Mouse (Mus musculus): ENCODE results near the gene Vamp1. TPM values are rescaled to one million over a fixed set of nuclear protein-coding genes. Genes with fewer than 3 reads are reported as not detected.

Gene Vamp1
- polyA plus RNA-seq, 1 experiment, result 6.5 TPM

- Histone ChIP-seq H3K79me2 (ENCODE audit: control insufficient read depth, insufficient read depth) (peaks cover 57% of the 10 kb centered on the region), H3K4me2 (ENCODE audit: low read depth) (peak overlapping the region; percentile 86), H3K27me3 (ENCODE audit: control insufficient read depth, insufficient read depth, insufficient read length) (no peaks in the 10 kb centered on the region), H3K36me3 (ENCODE audit: control insufficient read depth, insufficient read depth) (peaks cover 15% of the 10 kb centered on the region), H3K4me3 (peak overlapping the region; percentile 92), H3ac (ENCODE audit: control insufficient read depth, insufficient read length) (peak overlapping the region; percentile 71)
- TF ChIP-seq MYOG (IDR thresholded peaks at IDR 0.05; ENCODE audit: control insufficient read depth in 1 of 3, insufficient read depth in 1 of 3, insufficient read length in 2 of 3, low read depth in 2 of 3), result no peak
- peak; percentile 12 for TF ChIP-seq E2F4 (IDR thresholded peaks at IDR 0.05; ENCODE audit: insufficient read depth)
Observed at GRCm38 (mm10) chr6:125192016-125192714, 23.2 kb upstream of the Vamp1 start.

- Histone ChIP-seq H3K36me3 (ENCODE audit: control insufficient read depth, insufficient read depth) (peaks cover 14% of the 10 kb centered on the region), H3ac (ENCODE audit: control insufficient read depth, insufficient read length) (peak overlapping the region; percentile 71), H3K4me3 (peak overlapping the region; percentile 92), H3K4me2 (ENCODE audit: low read depth) (peak overlapping the region; percentile 86), H3K27me3 (ENCODE audit: control insufficient read depth, insufficient read depth, insufficient read length) (no peaks in the 10 kb centered on the region), H3K79me2 (ENCODE audit: control insufficient read depth, insufficient read depth) (peaks cover 57% of the 10 kb centered on the region)
- no peak for TF ChIP-seq MYOG (IDR thresholded peaks at IDR 0.05; ENCODE audit: control insufficient read depth in 1 of 3, insufficient read depth in 1 of 3, insufficient read length in 2 of 3, low read depth in 2 of 3)
- TF ChIP-seq SRF (IDR thresholded peaks at IDR 0.05; ENCODE audit: control insufficient read depth, insufficient read length, low read depth), result no peak
- TF ChIP-seq POLR2AphosphoS2 (IDR thresholded peaks at IDR 0.05; ENCODE audit: insufficient read length, low read depth), result no peak
- TF ChIP-seq REST (IDR thresholded peaks at IDR 0.05; ENCODE audit: insufficient read depth, insufficient read length), result no peak
- no peak for TF ChIP-seq CEBPB (IDR thresholded peaks at IDR 0.05; ENCODE audit: insufficient read depth, poor library complexity, severe bottlenecking)
- no peak for TF ChIP-seq USF1 (IDR thresholded peaks at IDR 0.05; ENCODE audit: low read depth)
- TF ChIP-seq POLR2A (IDR thresholded peaks at IDR 0.05; ENCODE audit: insufficient read length, low read depth), result no peak
- no peak for TF ChIP-seq MAX (IDR thresholded peaks at IDR 0.05; ENCODE audit: low read depth)
- no peak for TF ChIP-seq TCF12 (IDR thresholded peaks at IDR 0.05; ENCODE audit: insufficient read depth, poor library complexity, severe bottlenecking)
- no peak for TF ChIP-seq MYOD1 (IDR thresholded peaks at IDR 0.05; ENCODE audit: control insufficient read depth in 1 of 3, insufficient read length in 2 of 3, low read depth in 2 of 3)
- TF ChIP-seq E2F4 (IDR thresholded peaks at IDR 0.05; ENCODE audit: insufficient read depth), result no peak
- no peak for TF ChIP-seq TCF3 (IDR thresholded peaks at IDR 0.05; ENCODE audit: insufficient read length, low read depth)
Observed at GRCm38 (mm10) chr6:125192841-125193240, 22.5 kb upstream of the Vamp1 start.

GRCm38 (mm10) chr6:125193390-125193789 lies 22.0 kb upstream of the Vamp1 start:
- Histone ChIP-seq H3ac (ENCODE audit: control insufficient read depth, insufficient read length) (no peak overlapping the region), H3K36me3 (ENCODE audit: control insufficient read depth, insufficient read depth) (peaks cover 14% of the 10 kb centered on the region), H3K4me3 (peak overlapping the region; percentile 92), H3K79me2 (ENCODE audit: control insufficient read depth, insufficient read depth) (peaks cover 54% of the 10 kb centered on the region), H3K4me2 (ENCODE audit: low read depth) (peak overlapping the region; percentile 86), H3K27me3 (ENCODE audit: control insufficient read depth, insufficient read depth, insufficient read length) (no peaks in the 10 kb centered on the region)
- TF ChIP-seq MYOD1 (IDR thresholded peaks at IDR 0.05; ENCODE audit: control insufficient read depth in 1 of 3, insufficient read length in 2 of 3, low read depth in 2 of 3), result no peak
- peak; percentile 61 for TF ChIP-seq USF1 (IDR thresholded peaks at IDR 0.05; ENCODE audit: low read depth)

- TF ChIP-seq SRF (IDR thresholded peaks at IDR 0.05; ENCODE audit: control insufficient read depth, insufficient read length, low read depth) (no peak), TCF3 (IDR thresholded peaks at IDR 0.05; ENCODE audit: insufficient read length, low read depth) (no peak), REST (IDR thresholded peaks at IDR 0.05; ENCODE audit: insufficient read depth, insufficient read length) (no peak), USF1 (IDR thresholded peaks at IDR 0.05; ENCODE audit: low read depth) (no peak)
- no peak overlapping the region for H3ac ChIP-seq (ENCODE audit: control insufficient read depth, insufficient read length)
- no peak overlapping the region for H3K4me2 ChIP-seq (ENCODE audit: low read depth)
- H3K27me3 ChIP-seq (ENCODE audit: control insufficient read depth, insufficient read depth, insufficient read length), result no peaks in the 10 kb centered on the region
- H3K79me2 ChIP-seq (ENCODE audit: control insufficient read depth, insufficient read depth), result peaks cover 32% of the 10 kb centered on the region
- no peak overlapping the region for H3K4me3 ChIP-seq
- peaks cover 14% of the 10 kb centered on the region for H3K36me3 ChIP-seq (ENCODE audit: control insufficient read depth, insufficient read depth)
Observed at GRCm38 (mm10) chr6:125195541-125196075, 19.7 kb upstream of the Vamp1 start.

- H3K36me3 ChIP-seq (ENCODE audit: control insufficient read depth, insufficient read depth), result peaks cover 14% of the 10 kb centered on the region
- no peaks in the 10 kb centered on the region for H3K27me3 ChIP-seq (ENCODE audit: control insufficient read depth, insufficient read depth, insufficient read length)
- H3K79me2 ChIP-seq (ENCODE audit: control insufficient read depth, insufficient read depth), result peaks cover 25% of the 10 kb centered on the region
- no peak overlapping the region for H3ac ChIP-seq (ENCODE audit: control insufficient read depth, insufficient read length)
- TF ChIP-seq POLR2A (IDR thresholded peaks at IDR 0.05; ENCODE audit: insufficient read length, low read depth) (no peak), TCF12 (IDR thresholded peaks at IDR 0.05; ENCODE audit: insufficient read depth, poor library complexity, severe bottlenecking) (no peak), USF1 (IDR thresholded peaks at IDR 0.05; ENCODE audit: low read depth) (no peak), TCF3 (IDR thresholded peaks at IDR 0.05; ENCODE audit: insufficient read length, low read depth) (no peak)
- no peak overlapping the region for H3K4me3 ChIP-seq
- H3K4me2 ChIP-seq (ENCODE audit: low read depth), result no peak overlapping the region
Observed at GRCm38 (mm10) chr6:125196301-125196700, 19.1 kb upstream of the Vamp1 start.
